Mouse (Mus musculus) heart, embryonic 10.5 days (tissue): Measurements from ENCODE around the gene 1110032A03Rik. TPM values are rescaled to one million over a fixed set of nuclear protein-coding genes. Genes with fewer than 3 reads are reported as not detected.

Experiments used
- DNase-seq: peaks from one replicate; pipeline ENCODE4 v3.0.0-alpha.2; 2017; ENCODE audit warnings: low spot score
- H3K27ac ChIP-seq: fragments of 300-500 bp; sonication (generic); 2 replicates; pipeline ENCODE4 v1.5.1; 2016; ENCODE audit warnings: mild to moderate bottlenecking
- H3K27me3 ChIP-seq: fragments of 300-500 bp; sonication (generic); 2 replicates; pipeline ENCODE4 v1.6.1; 2016; ENCODE audit warnings: mild to moderate bottlenecking; ENCODE audit not compliant: poor library complexity, insufficient read depth, severe bottlenecking
- H3K36me3 ChIP-seq: fragments of 300-500 bp; sonication (generic); 2 replicates; pipeline ENCODE4 v1.6.1; 2016; ENCODE audit warnings: mild to moderate bottlenecking, moderate library complexity
- H3K4me1 ChIP-seq: fragments of 300-500 bp; sonication (generic); 2 replicates; pipeline ENCODE4 v1.6.1; 2016; ENCODE audit warnings: mild to moderate bottlenecking
- H3K4me3 ChIP-seq: fragments of 300-500 bp; sonication (generic); 2 replicates; pipeline ENCODE4 v1.5.1; 2016; ENCODE audit warnings: mild to moderate bottlenecking, moderate library complexity
- H3K9me3 ChIP-seq: fragments of 300-500 bp; sonication (generic); 2 replicates; pipeline ENCODE4 v1.6.1; 2016; ENCODE audit warnings: mild to moderate bottlenecking, moderate library complexity
- WGBS: fragments of 180-500 bp; shearing (Covaris S2); methylation state at CpG from one replicate; pipeline ENCODE4 v1.1.7; 2016; 5-methylcytosine and 5-hydroxymethylcytosine counted together
- polyA plus RNA-seq: library from polyadenylated mRNA; unstranded; fragments of >200 nt; fragmentation: Nextera tagmentation; extraction: Ambion mirVana; gene quantifications from 2 replicates; pipeline ENCODE4 v1.2.1, GENCODE M21; 2016

The 1110032A03Rik gene
- polyA plus RNA-seq, 1 experiment from 2014 or later = 21.6 TPM

- Histone ChIP-seq H3K9me3 (no peaks in the 10 kb centered on the region), H3K27ac (peak overlapping the region; percentile 44; the same call in 1 of the 2 replicates), H3K27me3 (no peaks in the 10 kb centered on the region), H3K4me3 (no peak overlapping the region), H3K36me3 (no peaks in the 10 kb centered on the region), H3K4me1 (peaks cover 56% of the 10 kb centered on the region)
- no peak for DNase-seq
- 50% methylated on average over 7 of the region's 7 CpGs for WGBS
Measured at GRCm38 (mm10) chr9:50723406-50723805, 51.9 kb downstream of the 1110032A03Rik start.

GRCm38 (mm10) chr9:50722451-50722911, 52.8 kb downstream of the 1110032A03Rik start:
- Histone ChIP-seq H3K27ac (no peak overlapping the region), H3K27me3 (no peaks in the 10 kb centered on the region), H3K36me3 (no peaks in the 10 kb centered on the region), H3K4me1 (peaks cover 46% of the 10 kb centered on the region), H3K9me3 (no peaks in the 10 kb centered on the region), H3K4me3 (no peak overlapping the region)
- DNase-seq = no peak
- 32% methylated on average over 8 of the region's 8 CpGs for WGBS

- no peak for DNase-seq
- peak overlapping the region; percentile 11; the same call in 1 of the 2 replicates for H3K27ac ChIP-seq
- WGBS = 27% methylated on average over 12 of the region's 12 CpGs
Measured at GRCm38 (mm10) chr9:50721061-50721460, 54.3 kb downstream of the 1110032A03Rik start.

GRCm38 (mm10) chr9:50718878-50719277, 56.4 kb downstream of the 1110032A03Rik start:
- peaks cover 16% of the 10 kb centered on the region for H3K4me1 ChIP-seq
- DNase-seq = no peak
- H3K36me3 ChIP-seq = no peaks in the 10 kb centered on the region
- no peaks in the 10 kb centered on the region for H3K9me3 ChIP-seq
- no peak overlapping the region for H3K27ac ChIP-seq
- no peak overlapping the region for H3K4me3 ChIP-seq
- 78% methylated on average over 4 of the region's 4 CpGs for WGBS
- H3K27me3 ChIP-seq = 0 out of 2 replicates have a peak, but pooled peaks cover 3% of the 10 kb centered on the region

More at GRCm38 (mm10) chr9:50721061-50721460, 54.3 kb downstream of the 1110032A03Rik start:
- Histone ChIP-seq H3K27me3 (no peaks in the 10 kb centered on the region), H3K36me3 (no peaks in the 10 kb centered on the region), H3K9me3 (no peaks in the 10 kb centered on the region), H3K4me3 (no peak overlapping the region), H3K4me1 (peaks cover 32% of the 10 kb centered on the region)

GRCm38 (mm10) chr9:50714188-50714587, 61.1 kb downstream of the 1110032A03Rik start:
- Histone ChIP-seq H3K4me3 (no peak overlapping the region), H3K4me1 (no peaks in the 10 kb centered on the region), H3K9me3 (no peaks in the 10 kb centered on the region), H3K27ac (no peak overlapping the region), H3K36me3 (0 out of 2 replicates have a peak, but pooled peaks cover 2% of the 10 kb centered on the region), H3K27me3 (0 out of 2 replicates have a peak, but pooled peaks cover 3% of the 10 kb centered on the region)
- WGBS = 50% methylated on average over 4 of the region's 4 CpGs
- DNase-seq = no peak

Other genes with a start within 250 kb of the 1110032A03Rik start
- 78.6 and 92.2 TPM in 2 replicates for gene Pts, start 246.8 kb downstream of the 1110032A03Rik start, polyA plus RNA-seq
- 2.4 and 2.5 TPM in 2 replicates for gene Il18, start 220.7 kb downstream of the 1110032A03Rik start, polyA plus RNA-seq
- gene Bco2, start 220.3 kb downstream of the 1110032A03Rik start, polyA plus RNA-seq = 0.21 TPM in 1 of 2 replicates, not detected in the other
- 0.25 TPM in 1 of 2 replicates, not detected in the other for gene Tex12, start 214.2 kb downstream of the 1110032A03Rik start, polyA plus RNA-seq
- 552 and 673 TPM in 2 replicates for gene Sdhd, start 171.7 kb downstream of the 1110032A03Rik start, polyA plus RNA-seq
- gene Timm8b, start 171.6 kb downstream of the 1110032A03Rik start, polyA plus RNA-seq = 288 and 294 TPM in 2 replicates
- 3.4 and 5.3 TPM in 2 replicates for gene Pih1d2, start 158.2 kb downstream of the 1110032A03Rik start, polyA plus RNA-seq
- 14.8 and 20.8 TPM in 2 replicates for gene Nkapd1, start 158.1 kb downstream of the 1110032A03Rik start, polyA plus RNA-seq
- 105 and 151 TPM in 2 replicates for gene Dlat, start 115.7 kb downstream of the 1110032A03Rik start, polyA plus RNA-seq
- 5.3 and 7.6 TPM in 2 replicates for gene Dixdc1, start 36.0 kb downstream of the 1110032A03Rik start, polyA plus RNA-seq
- gene 2310030G06Rik, start 29.0 kb downstream of the 1110032A03Rik start, polyA plus RNA-seq = 8.4 TPM in 2 replicates
- gene Cryab, start 24.2 kb downstream of the 1110032A03Rik start, polyA plus RNA-seq = 483 and 791 TPM in 2 replicates
- 227 and 370 TPM in 2 replicates for gene Hspb2, start 23.2 kb downstream of the 1110032A03Rik start, polyA plus RNA-seq
- 10.6 and 12.2 TPM in 2 replicates for gene Fdxacb1, start 7.3 kb downstream of the 1110032A03Rik start, polyA plus RNA-seq
- 44.0 and 47.2 TPM in 2 replicates for gene Alg9, start 501 bp downstream of the 1110032A03Rik start, polyA plus RNA-seq
- 95.8 and 99.3 TPM in 2 replicates for gene Ppp2r1b, start 69.8 kb upstream of the 1110032A03Rik start, polyA plus RNA-seq
- 13.9 and 14.2 TPM in 2 replicates for gene Sik2, start 233.6 kb upstream of the 1110032A03Rik start, polyA plus RNA-seq